ENCODE assay signal across 20 mouse cellular contexts in genomic region chr4:149338137-149338536, GRCm38 (mm10). TPM values are rescaled to one million over a fixed set of nuclear protein-coding genes. Genes with fewer than 3 reads are reported as not detected.
DNase-seq lines count a peak whose midpoint lies in the region; ATAC-seq and TF ChIP-seq lines count a peak whose summit lies in the region.
"Had no signal": no experiment of that assay in that cellular context is flagged by ENCODE, and none has a peak within 500 bp of the region (broad histone marks: within the 10 kb centered on the region; RNA-seq: fewer than 3 reads in every experiment).

No protein-coding gene starts in this region.

- 66% methylated on average over 2 of the region's 2 CpGs for WGBS in embryonic facial prominence, embryonic 14.5 days
- 62% methylated on average over 2 of the region's 2 CpGs for WGBS in embryonic facial prominence, embryonic 10.5 days
- WGBS in heart, embryonic 13.5 days = 62% methylated on average over 2 of the region's 2 CpGs
- WGBS in stomach, embryonic 14.5 days = 83% methylated on average over 2 of the region's 2 CpGs
- 78% methylated on average over 2 of the region's 2 CpGs for WGBS in stomach, postnatal 0 days

- H3K4me2 ChIP-seq in embryonic facial prominence, embryonic 14.5 days (ENCODE audit: low read depth, low read length) = no peak overlapping the region
- H3K4me2 ChIP-seq in heart, embryonic 13.5 days = no peak overlapping the region
- no peak overlapping the region for H3K4me2 ChIP-seq in stomach, embryonic 14.5 days (replicated peaks; ENCODE audit: low read depth, low read length)
- no peak overlapping the region for H3K4me2 ChIP-seq in stomach, postnatal 0 days (replicated peaks; ENCODE audit: low read depth)
- H3K4me2 ChIP-seq: embryonic facial prominence, embryonic 12.5 days; hindbrain, embryonic 12.5 days; limb, embryonic 13.5 days; liver, embryonic 13.5 days; lung, embryonic 14.5 days had no signal

- no peaks in the 10 kb centered on the region for H3K4me1 ChIP-seq in embryonic facial prominence, embryonic 14.5 days (ENCODE audit: control insufficient read depth, insufficient read depth, low read length)
- H3K4me1 ChIP-seq in embryonic facial prominence, embryonic 10.5 days = peaks cover 21% of the 10 kb centered on the region
- H3K4me1 ChIP-seq in heart, embryonic 13.5 days = peaks cover 59% of the 10 kb centered on the region
- 0 out of 2 replicates have a peak, but pooled peaks cover 3% of the 10 kb centered on the region for H3K4me1 ChIP-seq in stomach, embryonic 14.5 days (ENCODE audit: control insufficient read depth, insufficient read depth, low read length)
- no peaks in the 10 kb centered on the region for H3K4me1 ChIP-seq in stomach, postnatal 0 days (replicated peaks; ENCODE audit: control insufficient read depth, insufficient read depth)
- H3K4me1 ChIP-seq: embryonic facial prominence, embryonic 12.5 days; limb, embryonic 13.5 days had no signal

- 0 out of 2 replicates have a peak, but pooled peaks have one; percentile 33 for ATAC-seq in embryonic facial prominence, embryonic 14.5 days (ENCODE audit: low read depth)
- no peak for ATAC-seq in heart, embryonic 13.5 days (ENCODE audit: extremely low read depth, insufficient number of reproducible peaks, low FRiP score, low TSS enrichment)
- 0 out of 2 replicates have a peak, but pooled peaks have one; percentile 23 for ATAC-seq in stomach, embryonic 14.5 days (ENCODE audit: insufficient number of reproducible peaks, insufficient read depth, low FRiP score, low read depth)
- no peak for ATAC-seq in stomach, postnatal 0 days (ENCODE audit: low FRiP score, low TSS enrichment)
- no peak for ATAC-seq in megakaryocyte, adult 5-6 weeks (ENCODE audit: poor library complexity, severe bottlenecking)
- ATAC-seq: forebrain, embryonic 14.5 days had no signal

- H3K27ac ChIP-seq in embryonic facial prominence, embryonic 14.5 days (replicated peaks; ENCODE audit: low read depth, low read length) = no peak overlapping the region
- H3K27ac ChIP-seq in embryonic facial prominence, embryonic 10.5 days (replicated peaks) = no peak overlapping the region
- H3K27ac ChIP-seq in heart, embryonic 13.5 days (replicated peaks) = peak overlapping the region; percentile 71
- H3K27ac ChIP-seq in stomach, embryonic 14.5 days (ENCODE audit: low read length) = no peak overlapping the region
- no peak overlapping the region for H3K27ac ChIP-seq in stomach, postnatal 0 days (replicated peaks)
- H3K27ac ChIP-seq: embryonic facial prominence, embryonic 12.5 days; hindbrain, embryonic 12.5 days; limb, embryonic 13.5 days; liver, embryonic 13.5 days; midbrain, embryonic 10.5 days had no signal

- TF ChIP-seq EP300 in stomach, postnatal 0 days (optimal IDR thresholded peaks at IDR 0.05) = no peak

- H3K9ac ChIP-seq in embryonic facial prominence, embryonic 14.5 days (ENCODE audit: low read depth, low read length) = no peak overlapping the region
- H3K9ac ChIP-seq in heart, embryonic 13.5 days = 0 out of 2 replicates have a peak overlapping the region, but pooled peaks have one; percentile 10
- no peak overlapping the region for H3K9ac ChIP-seq in stomach, embryonic 14.5 days (replicated peaks; ENCODE audit: low read depth, low read length)
- no peak overlapping the region for H3K9ac ChIP-seq in stomach, postnatal 0 days (ENCODE audit: low read length)
- H3K9ac ChIP-seq: embryonic facial prominence, embryonic 12.5 days; hindbrain, embryonic 12.5 days; limb, embryonic 13.5 days; liver, embryonic 13.5 days; lung, embryonic 14.5 days had no signal

- TF ChIP-seq CTCF in stomach, postnatal 0 days (IDR thresholded peaks at IDR 0.05; ENCODE audit: low read depth) = no peak

- no peaks in the 10 kb centered on the region for H3K9me3 ChIP-seq in embryonic facial prominence, embryonic 14.5 days (ENCODE audit: control insufficient read depth, low read length)
- no peaks in the 10 kb centered on the region for H3K9me3 ChIP-seq in embryonic facial prominence, embryonic 10.5 days
- no peaks in the 10 kb centered on the region for H3K9me3 ChIP-seq in heart, embryonic 13.5 days
- H3K9me3 ChIP-seq in stomach, embryonic 14.5 days (ENCODE audit: control insufficient read depth, low read depth, low read length) = no peaks in the 10 kb centered on the region
- no peaks in the 10 kb centered on the region for H3K9me3 ChIP-seq in stomach, postnatal 0 days (ENCODE audit: control insufficient read depth, low read length)
- H3K9me3 ChIP-seq: embryonic facial prominence, embryonic 12.5 days; hindbrain, embryonic 12.5 days; limb, embryonic 13.5 days; liver, embryonic 13.5 days; midbrain, embryonic 10.5 days had no signal

- H3K36me3 ChIP-seq in embryonic facial prominence, embryonic 14.5 days (ENCODE audit: control insufficient read depth, insufficient read depth, low read length) = peaks cover 95% of the 10 kb centered on the region
- H3K36me3 ChIP-seq in embryonic facial prominence, embryonic 10.5 days (replicated peaks) = peaks cover 99% of the 10 kb centered on the region
- H3K36me3 ChIP-seq in heart, embryonic 13.5 days = peaks cover 92% of the 10 kb centered on the region
- H3K36me3 ChIP-seq in stomach, embryonic 14.5 days (ENCODE audit: control insufficient read depth, insufficient read depth, low read length) = peaks cover 66% of the 10 kb centered on the region
- peaks cover 26% of the 10 kb centered on the region for H3K36me3 ChIP-seq in stomach, postnatal 0 days (ENCODE audit: control insufficient read depth, insufficient read depth, low read length)

- DNase-seq in embryonic facial prominence, embryonic 14.5 days (ENCODE audit: low spot score) = no peak
- no peak for DNase-seq in embryonic facial prominence, embryonic 10.5 days (ENCODE audit: low spot score)
- no peak for DNase-seq in heart, postnatal 4 days
- DNase-seq in stomach, postnatal 0 days (ENCODE audit: low spot score) = no peak
- no peak for DNase-seq in embryo, embryonic 9.5 days (ENCODE audit: extremely low spot score)
- DNase-seq: adrenal gland, postnatal 14 days; kidney, adult 8-10 months; kidney, postnatal 36 days; liver, embryonic 13.5 days; lung, embryonic 14.5 days; lung, postnatal 36 days; thymus, postnatal 4 days had no signal

- H3K27me3 ChIP-seq in embryonic facial prominence, embryonic 14.5 days (replicated peaks; ENCODE audit: control insufficient read depth, insufficient read depth, low read length) = no peaks in the 10 kb centered on the region
- H3K27me3 ChIP-seq in embryonic facial prominence, embryonic 10.5 days (replicated peaks; ENCODE audit: low read depth, poor library complexity, severe bottlenecking) = no peaks in the 10 kb centered on the region
- H3K27me3 ChIP-seq in heart, embryonic 13.5 days (replicated peaks) = no peaks in the 10 kb centered on the region
- H3K27me3 ChIP-seq in stomach, embryonic 14.5 days (ENCODE audit: control insufficient read depth, insufficient read depth, low read length) = no peaks in the 10 kb centered on the region
- no peaks in the 10 kb centered on the region for H3K27me3 ChIP-seq in stomach, postnatal 0 days (ENCODE audit: control insufficient read depth, insufficient read depth, low read length)
- H3K27me3 ChIP-seq: embryonic facial prominence, embryonic 12.5 days; hindbrain, embryonic 12.5 days; limb, embryonic 13.5 days; liver, embryonic 13.5 days had no signal

- H3K4me3 ChIP-seq in embryonic facial prominence, embryonic 14.5 days (ENCODE audit: low read depth, low read length) = no peak overlapping the region
- no peak overlapping the region for H3K4me3 ChIP-seq in embryonic facial prominence, embryonic 10.5 days
- H3K4me3 ChIP-seq in heart, embryonic 13.5 days = no peak overlapping the region
- H3K4me3 ChIP-seq in stomach, embryonic 14.5 days (ENCODE audit: low read depth, low read length) = no peak overlapping the region
- no peak overlapping the region for H3K4me3 ChIP-seq in stomach, postnatal 0 days (ENCODE audit: low read depth, low read length)
- H3K4me3 ChIP-seq: embryonic facial prominence, embryonic 12.5 days; hindbrain, embryonic 12.5 days; limb, embryonic 13.5 days; liver, embryonic 13.5 days; midbrain, embryonic 10.5 days had no signal

RNA-seq across cellular contexts. Expression of gene Kif1b, which starts 30.6 kb away (rescaled TPM):
- 59.9 and 67.2 TPM in 2 replicates for polyA plus RNA-seq in embryonic facial prominence, embryonic 14.5 days (2014; fragmentation: Nextera tagmentation; extraction: Ambion mirVana)
- polyA plus RNA-seq in embryonic facial prominence, embryonic 10.5 days (2016; fragmentation: Nextera tagmentation; extraction: Ambion mirVana) = 49.4 and 51.3 TPM in 2 replicates
- polyA plus RNA-seq in heart, embryonic 13.5 days (2015; fragmentation: Nextera tagmentation; extraction: Ambion mirVana) = 37.8 and 39.9 TPM in 2 replicates
- total RNA-seq in heart, postnatal 4 days (2021) = 100 to 1,000 TPM; 139 to 143 TPM
- 44.3 and 50.7 TPM in 2 replicates for polyA plus RNA-seq in stomach, embryonic 14.5 days (2014; fragmentation: Nextera tagmentation; extraction: Ambion mirVana)
- 18.0 and 23.9 TPM in 2 replicates for polyA plus RNA-seq in stomach, postnatal 0 days (2015; fragmentation: Nextera tagmentation; extraction: Ambion mirVana)
- 25.6 and 26.3 TPM in 2 replicates for total RNA-seq in megakaryocyte, adult 5-6 weeks (2015)
- 30.2 and 37.3 TPM in 2 replicates for total RNA-seq in megakaryocyte, adult 5-6 weeks (2017)

Comparison
In these comparisons a context has a peak if more than half of its experiments do, and no peak if none do; other contexts are left out.
1. ATAC-seq: peak in embryonic facial prominence, embryonic 14.5 days (single experiment) and stomach, embryonic 14.5 days (single experiment); none in heart, embryonic 13.5 days (single experiment), stomach, postnatal 0 days (single experiment) and megakaryocyte, adult 5-6 weeks (single experiment).